Mouse (Mus musculus) brain, embryonic 18.5 days (tissue): ENCODE results near the gene Nup210l.
"Not testable (repeated sequence)": the region's sequence is repeated elsewhere in the genome, so short reads cannot be mapped to it uniquely, and the experiment has no call there.

ENCODE experiments used
- DNase-seq: peaks from one replicate; pipeline ENCODE4 v3.0.0-alpha.2; 2012; ENCODE audit warnings: low read depth, low spot score

Gene Nup210l

GRCm38 (mm10) chr3:90094453-90094852 lies 9.5 kb upstream of the Nup210l start:
- no peak for DNase-seq

- no peak for DNase-seq
Observed at GRCm38 (mm10) chr3:90097928-90098327, 6.0 kb upstream of the Nup210l start.

- no peak for DNase-seq
Observed at GRCm38 (mm10) chr3:90101010-90101409, 2.9 kb upstream of the Nup210l start.

- DNase-seq, result no peak
Observed at GRCm38 (mm10) chr3:90101673-90102072, 2.3 kb upstream of the Nup210l start.

GRCm38 (mm10) chr3:90102239-90102638 lies 1.7 kb upstream of the Nup210l start:
- DNase-seq, result no peak

GRCm38 (mm10) chr3:90103176-90103575 lies 756 bp upstream of the Nup210l start:
- no peak for DNase-seq

GRCm38 (mm10) chr3:90111706-90112105 lies 7.8 kb downstream of the Nup210l start:
- no peak for DNase-seq

GRCm38 (mm10) chr3:90114342-90114741 lies 10.4 kb downstream of the Nup210l start:
- no peak for DNase-seq

- DNase-seq, result no peak
Observed at GRCm38 (mm10) chr3:90115526-90115925, 11.6 kb downstream of the Nup210l start.

GRCm38 (mm10) chr3:90118132-90118790 lies 14.3 kb downstream of the Nup210l start:
- no peak for DNase-seq

- DNase-seq, result not testable (repeated sequence)
Observed at GRCm38 (mm10) chr3:90122036-90122435, 18.1 kb downstream of the Nup210l start.

- DNase-seq, result no peak
Observed at GRCm38 (mm10) chr3:90125710-90126109, 21.8 kb downstream of the Nup210l start.

- DNase-seq, result no peak
Observed at GRCm38 (mm10) chr3:90127881-90128280, 23.9 kb downstream of the Nup210l start.

GRCm38 (mm10) chr3:90132745-90133144 lies 28.8 kb downstream of the Nup210l start:
- DNase-seq, result no peak

GRCm38 (mm10) chr3:90133331-90133730 lies 29.4 kb downstream of the Nup210l start:
- DNase-seq, result no peak

- DNase-seq, result no peak
Observed at GRCm38 (mm10) chr3:90134483-90134882, 30.6 kb downstream of the Nup210l start.

- DNase-seq, result no peak
Observed at GRCm38 (mm10) chr3:90134993-90135392, 31.1 kb downstream of the Nup210l start.

- no peak for DNase-seq
Observed at GRCm38 (mm10) chr3:90136660-90137059, 32.7 kb downstream of the Nup210l start.

GRCm38 (mm10) chr3:90137606-90138005 lies 33.7 kb downstream of the Nup210l start:
- no peak for DNase-seq

- DNase-seq, result no peak
Observed at GRCm38 (mm10) chr3:90139962-90140361, 36.0 kb downstream of the Nup210l start.

- no peak for DNase-seq
Observed at GRCm38 (mm10) chr3:90145461-90145860, 41.5 kb downstream of the Nup210l start.

- no peak for DNase-seq
Observed at GRCm38 (mm10) chr3:90146651-90147050, 42.7 kb downstream of the Nup210l start.

- DNase-seq, result no peak
Observed at GRCm38 (mm10) chr3:90151086-90151740, 47.3 kb downstream of the Nup210l start.
